Mouse (Mus musculus) hindbrain, embryonic 13.5 days (tissue): ENCODE measurements around the gene Crx. TPM values are rescaled to one million over a fixed set of nuclear protein-coding genes. Genes with fewer than 3 reads are reported as not detected.

Source experiments
- ATAC-seq: fragments of 200-750 bp; cut with Nextera tagmentation; 2 replicates; pipeline ENCODE4 v1.8.0; 2017; ENCODE audit warnings: moderate TSS enrichment; ENCODE audit not compliant: low FRiP score
- H3K27ac ChIP-seq: fragments of 300-500 bp; sonication (generic); 2 replicates; pipeline ENCODE4 v1.5.1; 2015; ENCODE audit warnings: inconsistent platforms, mild to moderate bottlenecking, moderate library complexity
- H3K27me3 ChIP-seq: fragments of 300-500 bp; sonication (generic); 2 replicates; pipeline ENCODE4 v1.6.1; 2015; ENCODE audit warnings: mild to moderate bottlenecking, inconsistent platforms
- H3K36me3 ChIP-seq: fragments of 300-500 bp; sonication (generic); 2 replicates; pipeline ENCODE4 v1.6.1; 2015; ENCODE audit warnings: mild to moderate bottlenecking, inconsistent platforms
- H3K4me1 ChIP-seq: fragments of 300-500 bp; sonication (generic); replicated peaks from 2 replicates; pipeline ENCODE4 v1.6.1; 2015; ENCODE audit warnings: inconsistent platforms
- H3K4me2 ChIP-seq: fragments of 300-500 bp; sonication (generic); 2 replicates; pipeline ENCODE4 v1.6.1; 2015; ENCODE audit warnings: inconsistent platforms, mild to moderate bottlenecking, moderate library complexity
- H3K4me3 ChIP-seq: fragments of 300-500 bp; sonication (generic); 2 replicates; pipeline ENCODE4 v1.5.1; 2015; ENCODE audit warnings: mild to moderate bottlenecking, inconsistent platforms
- H3K9ac ChIP-seq: fragments of 300-500 bp; sonication (generic); 2 replicates; pipeline ENCODE4 v1.6.1; 2015; ENCODE audit warnings: mild to moderate bottlenecking, inconsistent platforms
- H3K9me3 ChIP-seq: fragments of 300-500 bp; sonication (generic); 2 replicates; pipeline ENCODE4 v1.6.1; 2016; ENCODE audit warnings: inconsistent platforms
- WGBS: fragments of 180-500 bp; shearing (Covaris S2); methylation state at CpG from one replicate; pipeline ENCODE4 v1.1.7; 2015; 5-methylcytosine and 5-hydroxymethylcytosine counted together
- polyA plus RNA-seq: library from polyadenylated mRNA; unstranded; fragments of >200 nt; fragmentation: Nextera tagmentation; extraction: Ambion mirVana; gene quantifications from 2 replicates; pipeline ENCODE4 v1.2.1, GENCODE M21; 2015

Gene Crx
- polyA plus RNA-seq, 1 experiment from 2014 or later, result not detected

DNA sequence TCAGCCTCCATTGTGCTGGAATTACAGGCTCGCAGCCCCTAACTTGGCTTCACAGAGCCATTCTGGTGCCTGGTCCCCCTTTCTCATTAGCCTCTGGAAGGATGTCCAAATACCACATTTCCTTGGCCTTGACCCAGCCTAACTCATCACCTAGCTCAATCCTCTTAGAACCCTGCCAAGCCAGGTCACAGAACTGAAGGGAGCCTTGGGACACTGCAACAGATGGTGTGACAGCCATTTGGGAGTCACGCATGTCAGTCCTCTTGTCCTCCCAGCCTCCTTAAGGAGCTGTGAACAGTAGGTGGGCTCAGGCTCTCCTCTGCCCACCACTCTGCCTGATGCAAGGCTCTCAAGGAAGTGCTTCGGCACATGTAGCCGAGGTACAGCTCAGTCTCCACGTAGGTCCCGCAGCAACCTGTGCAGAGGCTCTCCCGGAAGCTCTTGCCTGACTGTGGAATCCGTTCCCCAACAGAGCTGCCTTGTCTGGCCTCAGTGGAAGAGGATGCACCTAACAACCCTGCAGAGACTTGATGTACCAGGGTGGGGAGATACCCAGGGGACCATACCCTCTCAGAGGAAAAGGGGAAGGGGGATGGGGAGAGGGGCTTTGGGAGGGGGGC is 28.3 kb upstream of the Crx start:
- Histone ChIP-seq H3K4me1 (no peaks in the 10 kb centered on the region), H3K9me3 (no peaks in the 10 kb centered on the region), H3K27ac (no peak overlapping the region), H3K9ac (no peak overlapping the region), H3K36me3 (no peaks in the 10 kb centered on the region), H3K27me3 (no peaks in the 10 kb centered on the region), H3K4me3 (no peak overlapping the region), H3K4me2 (no peak overlapping the region)
- 79% methylated on average over 8 of the region's 8 CpGs for WGBS
- no peak for ATAC-seq

DNA sequence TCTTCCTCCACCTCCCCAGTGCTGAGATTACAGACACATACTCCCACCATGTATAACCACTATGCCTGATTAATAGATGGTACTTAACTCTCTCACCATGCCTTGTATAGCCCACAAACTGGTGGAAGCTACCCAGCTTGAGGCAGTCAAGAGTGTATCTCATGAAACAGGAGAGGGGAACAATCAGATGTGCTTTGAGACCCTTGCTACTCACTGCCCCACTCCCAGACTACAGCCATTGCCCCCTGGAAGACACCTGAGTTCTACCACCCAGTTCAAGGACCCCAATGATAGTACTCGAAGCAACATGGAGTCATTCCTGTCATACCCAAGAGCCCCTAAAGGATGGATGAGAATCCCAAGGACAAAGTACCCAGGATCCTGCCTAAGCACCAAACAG is 26.8 kb upstream of the Crx start:
- Histone ChIP-seq H3K36me3 (no peaks in the 10 kb centered on the region), H3K4me2 (no peak overlapping the region), H3K4me3 (no peak overlapping the region), H3K27ac (no peak overlapping the region), H3K9ac (no peak overlapping the region), H3K27me3 (no peaks in the 10 kb centered on the region), H3K9me3 (no peaks in the 10 kb centered on the region), H3K4me1 (no peaks in the 10 kb centered on the region)
- 93% methylated on average over 1 of the region's 1 CpGs for WGBS
- no peak for ATAC-seq

DNA sequence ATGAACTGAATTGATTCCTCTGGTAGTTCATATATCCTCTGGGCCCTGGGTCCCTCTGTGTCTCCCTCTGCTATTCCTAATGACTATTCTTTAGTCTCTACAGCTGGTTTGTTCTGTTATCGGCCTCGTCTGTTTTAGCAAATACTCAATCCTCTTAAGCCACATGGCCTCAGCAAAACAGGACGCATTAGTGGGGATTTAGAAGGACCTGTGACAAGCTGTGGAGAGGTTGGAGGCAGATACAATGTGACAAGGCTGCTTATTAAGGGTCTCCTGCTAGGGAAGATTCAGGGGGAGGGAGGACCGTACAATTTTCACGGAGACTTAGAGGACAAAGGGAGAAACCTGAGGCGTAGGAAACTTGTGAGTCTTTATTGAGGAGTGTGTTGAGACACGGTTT is 26.1 kb upstream of the Crx start:
- no peaks in the 10 kb centered on the region for H3K27me3 ChIP-seq
- WGBS, result 81% methylated on average over 7 of the region's 7 CpGs
- H3K27ac ChIP-seq, result no peak overlapping the region
- no peak overlapping the region for H3K4me2 ChIP-seq
- H3K9ac ChIP-seq, result no peak overlapping the region
- H3K9me3 ChIP-seq, result no peaks in the 10 kb centered on the region
- no peak for ATAC-seq
- no peak overlapping the region for H3K4me3 ChIP-seq
- H3K4me1 ChIP-seq, result no peaks in the 10 kb centered on the region
- no peaks in the 10 kb centered on the region for H3K36me3 ChIP-seq

DNA sequence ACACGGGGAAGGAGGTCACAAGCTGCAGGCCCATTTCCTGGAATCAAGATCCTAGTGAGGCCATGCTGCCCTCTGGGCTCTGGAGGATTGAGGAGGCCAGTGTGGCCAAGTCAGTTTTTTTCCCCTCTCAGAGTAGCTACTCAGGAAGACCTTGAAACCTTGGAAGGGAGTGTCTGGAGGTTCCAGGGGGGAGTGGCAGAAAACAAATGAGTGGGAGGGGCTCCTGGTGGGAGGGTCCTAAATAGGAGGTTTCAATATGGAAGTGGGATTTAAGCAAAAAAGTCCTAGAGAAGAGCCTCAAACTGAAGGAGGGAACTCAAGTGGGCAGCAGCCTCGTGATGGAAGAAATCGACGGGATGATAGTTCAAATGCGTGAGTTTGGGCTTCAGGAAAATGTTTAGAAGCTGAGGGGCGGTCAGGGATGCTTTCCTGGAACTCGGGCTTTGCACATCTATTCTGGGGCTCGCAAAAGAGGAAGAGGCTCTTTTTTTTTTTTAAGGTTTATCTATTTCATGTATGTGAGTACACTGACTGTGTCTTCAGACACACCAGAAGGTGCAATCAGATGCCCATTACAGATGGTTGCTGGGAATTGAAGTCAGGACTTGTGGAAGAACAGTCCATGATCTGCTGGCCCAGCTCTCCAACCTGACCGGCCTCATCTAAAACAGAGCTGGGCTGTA is 21.7 kb upstream of the Crx start:
- Histone ChIP-seq H3K9me3 (no peaks in the 10 kb centered on the region), H3K27me3 (no peaks in the 10 kb centered on the region), H3K27ac (no peak overlapping the region), H3K36me3 (no peaks in the 10 kb centered on the region), H3K9ac (no peak overlapping the region), H3K4me1 (no peaks in the 10 kb centered on the region), H3K4me3 (no peak overlapping the region), H3K4me2 (no peak overlapping the region)
- 80% methylated on average over 9 of the region's 9 CpGs for WGBS
- ATAC-seq, result no peak

DNA sequence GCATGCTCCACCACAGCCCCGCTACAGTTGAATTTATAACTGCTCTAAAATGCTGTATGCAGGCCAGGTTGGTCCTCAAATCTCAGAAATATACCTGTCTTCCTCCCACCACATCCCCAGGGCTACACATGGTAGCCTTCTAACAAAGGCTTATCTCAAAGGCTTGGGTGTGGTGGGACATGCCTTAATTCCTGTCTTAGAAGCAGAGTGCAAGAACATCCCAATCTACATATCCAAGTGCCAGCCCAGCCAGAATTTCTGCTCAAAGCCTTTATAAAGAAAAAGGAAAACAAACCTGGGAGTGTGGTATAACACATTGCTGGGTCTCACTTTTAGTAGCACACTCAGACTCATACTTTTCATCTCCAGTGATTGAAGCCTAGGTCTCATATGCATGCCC is 14.5 kb upstream of the Crx start:
- H3K4me2 ChIP-seq, result no peak overlapping the region
- 91% methylated on average over 1 of the region's 1 CpGs for WGBS
- no peak overlapping the region for H3K9ac ChIP-seq
- no peaks in the 10 kb centered on the region for H3K27me3 ChIP-seq
- no peak for ATAC-seq
- no peak overlapping the region for H3K27ac ChIP-seq
- H3K9me3 ChIP-seq, result no peaks in the 10 kb centered on the region
- H3K4me3 ChIP-seq, result no peak overlapping the region
- no peaks in the 10 kb centered on the region for H3K36me3 ChIP-seq
- H3K4me1 ChIP-seq, result no peaks in the 10 kb centered on the region

- 93% methylated on average over 2 of the region's 2 CpGs for WGBS
- Histone ChIP-seq H3K4me2 (no peak overlapping the region), H3K9me3 (no peaks in the 10 kb centered on the region), H3K27ac (no peak overlapping the region), H3K4me3 (no peak overlapping the region), H3K27me3 (no peaks in the 10 kb centered on the region), H3K36me3 (no peaks in the 10 kb centered on the region), H3K9ac (no peak overlapping the region), H3K4me1 (0 out of 2 replicates have a peak, but pooled peaks cover 3% of the 10 kb centered on the region)
- no peak for ATAC-seq
Measured at GRCm38 (mm10) chr7:15884127-15884526, 4.4 kb upstream of the Crx start.

DNA sequence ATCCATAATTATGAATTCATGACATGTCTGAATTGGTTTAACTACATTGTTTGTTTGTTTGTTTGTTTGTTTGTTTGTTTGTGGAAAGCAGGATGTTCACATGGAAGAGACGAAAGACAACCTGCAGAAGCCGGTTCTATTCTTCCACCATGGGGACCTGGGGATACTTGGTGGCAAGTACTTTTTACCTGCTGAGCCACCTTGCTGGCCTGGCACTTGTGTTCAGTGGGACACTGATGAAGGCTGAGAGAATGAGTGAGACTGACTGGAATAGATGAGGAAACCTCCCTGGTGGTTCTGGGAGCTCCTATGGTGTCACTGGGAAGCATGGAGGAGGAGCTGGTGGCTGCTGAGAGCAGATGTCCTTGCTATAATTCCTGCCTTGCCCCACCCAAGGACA is 2.5 kb upstream of the Crx start, which contains the start of gene Crxos:
Crxos (plus strand) TSS at position 301 of the 400 bp plus-strand sequence.
- H3K9ac ChIP-seq, result no peak within 1 kb of the TSS
- H3K27me3 ChIP-seq, result no peaks in the 10 kb centered on the region
- no peak for ATAC-seq
- 0 out of 2 replicates have a peak, but pooled peaks cover 3% of the 10 kb centered on the region for H3K4me1 ChIP-seq
- no peaks in the 10 kb centered on the region for H3K9me3 ChIP-seq
- WGBS, result 88% methylated on average over 2 of the region's 2 CpGs
- no peak within 1 kb of the TSS for H3K4me2 ChIP-seq
- H3K4me3 ChIP-seq, result no peak within 1 kb of the TSS
- H3K27ac ChIP-seq, result no peak within 1 kb of the TSS
- no peaks in the 10 kb centered on the region for H3K36me3 ChIP-seq

- Histone ChIP-seq H3K4me1 (0 out of 2 replicates have a peak, but pooled peaks cover 3% of the 10 kb centered on the region), H3K9me3 (no peaks in the 10 kb centered on the region), H3K4me2 (no peak overlapping the region), H3K27me3 (no peaks in the 10 kb centered on the region), H3K9ac (no peak overlapping the region), H3K4me3 (no peak overlapping the region), H3K27ac (no peak overlapping the region), H3K36me3 (no peaks in the 10 kb centered on the region)
- ATAC-seq, result no peak
- WGBS, result 67% methylated on average over 3 of the region's 3 CpGs
Measured at GRCm38 (mm10) chr7:15881831-15882230, 2.1 kb upstream of the Crx start.

- no peak overlapping the region for H3K9ac ChIP-seq
- WGBS, result 13% methylated on average over 7 of the region's 7 CpGs
Measured at GRCm38 (mm10) chr7:15881388-15881787, 1.6 kb upstream of the Crx start.

DNA sequence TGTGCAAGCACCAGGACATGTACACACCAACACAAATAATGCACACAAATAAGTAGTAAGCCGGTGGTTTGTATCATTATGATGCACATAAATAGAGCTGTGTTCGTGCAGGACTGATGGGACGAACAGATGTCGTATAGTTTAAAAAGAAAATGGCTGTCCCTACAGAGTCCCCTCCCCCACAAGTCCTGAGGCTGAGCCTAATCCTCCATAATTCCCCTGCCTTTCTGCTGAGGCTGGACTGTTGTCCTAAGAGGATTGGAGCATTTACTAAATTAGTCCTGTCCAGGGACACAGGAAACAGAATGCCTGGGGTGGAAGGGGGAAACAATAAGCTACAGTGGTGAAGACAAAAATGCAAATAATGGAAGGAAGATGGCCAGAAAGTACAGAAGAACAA is 15.7 kb downstream of the Crx start:
- 65% methylated on average over 4 of the region's 4 CpGs for WGBS
- no peaks in the 10 kb centered on the region for H3K27me3 ChIP-seq
- no peak overlapping the region for H3K27ac ChIP-seq
- no peak overlapping the region for H3K9ac ChIP-seq
- H3K4me2 ChIP-seq, result no peak overlapping the region
- H3K36me3 ChIP-seq, result no peaks in the 10 kb centered on the region
- no peaks in the 10 kb centered on the region for H3K4me1 ChIP-seq
- no peaks in the 10 kb centered on the region for H3K9me3 ChIP-seq
- no peak for ATAC-seq
- H3K4me3 ChIP-seq, result no peak overlapping the region

More at GRCm38 (mm10) chr7:15881388-15881787, 1.6 kb upstream of the Crx start:
- Histone ChIP-seq H3K36me3 (no peaks in the 10 kb centered on the region), H3K9me3 (no peaks in the 10 kb centered on the region), H3K4me3 (no peak overlapping the region), H3K4me2 (no peak overlapping the region), H3K27ac (no peak overlapping the region), H3K27me3 (no peaks in the 10 kb centered on the region), H3K4me1 (0 out of 2 replicates have a peak, but pooled peaks cover 3% of the 10 kb centered on the region)
- no peak for ATAC-seq

- ATAC-seq, result no peak
- Histone ChIP-seq H3K27ac (no peak overlapping the region), H3K4me1 (no peaks in the 10 kb centered on the region), H3K4me3 (no peak overlapping the region), H3K36me3 (no peaks in the 10 kb centered on the region), H3K9me3 (no peaks in the 10 kb centered on the region), H3K27me3 (no peaks in the 10 kb centered on the region), H3K4me2 (no peak overlapping the region), H3K9ac (no peak overlapping the region)
- WGBS, result 54% methylated on average over 2 of the region's 2 CpGs
Measured at GRCm38 (mm10) chr7:15859657-15860056, 20.1 kb downstream of the Crx start.

DNA sequence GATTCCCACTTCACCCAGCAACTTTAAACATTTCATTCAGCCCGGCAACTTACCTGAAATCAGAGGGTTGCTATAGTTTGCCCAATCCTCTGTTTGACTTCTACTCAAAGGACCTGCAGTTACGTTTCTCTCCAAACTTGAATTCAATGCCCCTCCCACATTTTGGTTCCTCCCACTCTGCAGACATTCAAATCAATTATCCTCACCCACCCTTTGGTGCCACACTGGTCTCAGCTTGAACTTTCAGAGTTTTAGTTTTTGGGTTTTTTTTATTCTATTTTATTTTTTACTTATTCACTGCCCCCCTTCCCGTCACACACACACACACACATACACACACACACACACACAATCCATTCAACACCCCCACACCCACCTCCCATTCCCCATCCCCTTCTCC is 40.2 kb downstream of the Crx start, which contains the start of gene Obox6:
Obox6 (minus strand) TSS at position 101 of the 400 bp plus-strand sequence.
- no peaks in the 10 kb centered on the region for H3K27me3 ChIP-seq
- no peaks in the 10 kb centered on the region for H3K4me1 ChIP-seq
- 94% methylated on average over 3 of the region's 3 CpGs for WGBS
- no peak within 1 kb of the TSS for H3K9ac ChIP-seq
- no peaks in the 10 kb centered on the region for H3K36me3 ChIP-seq
- no peak within 1 kb of the TSS for H3K4me3 ChIP-seq
- H3K9me3 ChIP-seq, result peaks cover 44% of the 10 kb centered on the region
- ATAC-seq, result no peak
- H3K27ac ChIP-seq, result no peak within 1 kb of the TSS
- no peak within 1 kb of the TSS for H3K4me2 ChIP-seq
